ENCODE assay signal across 13 mouse cellular contexts in the genomic region with DNA sequence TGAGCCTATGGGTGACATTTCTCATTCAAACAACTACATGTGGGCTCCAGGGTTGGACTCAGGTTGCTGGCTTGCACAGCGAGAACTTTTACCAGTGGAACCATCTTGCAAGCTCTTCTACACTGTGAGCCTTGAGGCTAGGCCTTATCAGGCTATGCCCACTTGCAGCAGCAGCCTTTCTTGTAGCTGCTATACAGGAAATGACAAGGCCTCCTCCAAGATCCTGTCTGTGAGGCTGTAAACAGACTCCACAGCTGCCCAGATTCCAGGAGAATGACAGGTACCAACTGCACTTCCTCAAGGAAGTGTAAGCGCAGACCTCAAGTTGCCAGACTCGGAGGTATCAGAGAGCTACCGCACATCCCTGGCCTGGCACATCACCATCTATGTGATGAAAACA. TPM values are rescaled to one million over a fixed set of nuclear protein-coding genes. Genes with fewer than 3 reads are reported as not detected.
DNase-seq lines count a peak whose midpoint lies in the region; ATAC-seq and TF ChIP-seq lines count a peak whose summit lies in the region.
"Had no signal": no experiment of that assay in that cellular context is flagged by ENCODE, and none has a peak within 500 bp of the region (broad histone marks: within the 10 kb centered on the region; RNA-seq: fewer than 3 reads in every experiment).

No protein-coding gene starts in this region.

- no peak overlapping the region for H3K4me2 ChIP-seq in heart, embryonic 15.5 days
- H3K4me2 ChIP-seq: forebrain, embryonic 13.5 days had no signal

- ATAC-seq in heart, embryonic 15.5 days (replicated peaks; ENCODE audit: insufficient number of reproducible peaks, insufficient read depth, low FRiP score, low read depth), result no peak
- ATAC-seq in granulocyte monocyte progenitor cell, adult 5-6 weeks (replicated peaks; ENCODE audit: poor library complexity, severe bottlenecking), result 0 out of 2 replicates have a peak, but pooled peaks have one; percentile 10
- no peak for ATAC-seq in inflammation-experienced regulatory T-cells, adult 6 months
- ATAC-seq: forebrain, embryonic 13.5 days had no signal

- no peak for DNase-seq in heart, adult 8-10 months (ENCODE audit: low spot score)
- DNase-seq in 416B (ENCODE audit: low read depth), result peak; percentile 82
- peak; percentile 19 for DNase-seq in lung, adult 2 months
- no peak for DNase-seq in c-Kit-positive CD71-positive TER-119-positive erythroid progenitor cells, embryonic 14.5 days (ENCODE audit: low spot score)
- no peak for DNase-seq in neural tube, embryonic 10.5 days (ENCODE audit: extremely low spot score, low spot score)
- DNase-seq: adrenal gland, postnatal 14 days; cerebellum, postnatal 36 days; midbrain, embryonic 14.5 days had no signal

- H3K27ac ChIP-seq in heart, embryonic 15.5 days, result peak overlapping the region; percentile 13; the same call in 1 of the 2 replicates
- H3K27ac ChIP-seq: forebrain, embryonic 13.5 days; left cerebral cortex, adult 2 months had no signal

- H3K9me3 ChIP-seq in heart, embryonic 15.5 days (replicated peaks), result no peaks in the 10 kb centered on the region
- H3K9me3 ChIP-seq: forebrain, embryonic 13.5 days had no signal

- H3K27me3 ChIP-seq in heart, embryonic 15.5 days, result no peaks in the 10 kb centered on the region
- H3K27me3 ChIP-seq: forebrain, embryonic 13.5 days had no signal

- H3K4me3 ChIP-seq in heart, embryonic 15.5 days, result no peak overlapping the region
- H3K4me3 ChIP-seq in lung, adult 2 months (replicated peaks; ENCODE audit: extremely low read depth, low read depth, low read length), result no peak overlapping the region
- H3K4me3 ChIP-seq: forebrain, embryonic 13.5 days; left cerebral cortex, adult 2 months had no signal

- 65% methylated on average over 4 of the region's 4 CpGs for WGBS in heart, embryonic 15.5 days
- WGBS in lung, adult 2 months, result 48% methylated on average over 4 of the region's 4 CpGs

- no peak for TF ChIP-seq POLR2A in lung, adult 2 months (IDR thresholded peaks at IDR 0.05; ENCODE audit: borderline replicate concordance, extremely low read depth, low read depth, low read length)

- no peaks in the 10 kb centered on the region for H3K36me3 ChIP-seq in heart, embryonic 15.5 days

- peaks cover 29% of the 10 kb centered on the region for H3K4me1 ChIP-seq in heart, embryonic 15.5 days (replicated peaks)
- peaks cover 5% of the 10 kb centered on the region for H3K4me1 ChIP-seq in lung, adult 2 months (ENCODE audit: control insufficient read depth, insufficient read depth, low read length)

- TF ChIP-seq CTCF in lung, adult 2 months (IDR thresholded peaks at IDR 0.05; ENCODE audit: insufficient read depth, low read length), result no peak

- no peak overlapping the region for H3K9ac ChIP-seq in heart, embryonic 15.5 days
- H3K9ac ChIP-seq: forebrain, embryonic 13.5 days had no signal

RNA-seq across cellular contexts. Expression of a gene that starts 6.0 kb away (rescaled TPM):
- 1.3 and 1.7 TPM in 2 replicates for polyA plus RNA-seq in heart, embryonic 15.5 days (2015; fragmentation: Nextera tagmentation; extraction: Ambion mirVana)
- total RNA-seq in heart, adult 8-10 months (2022), result 1 to 10 TPM in 1 of 4 experiments, under 1 TPM in 3; 0.41 to 1.0 (median 0.60) TPM
- total RNA-seq in granulocyte monocyte progenitor cell, adult 5-6 weeks (2014; fragmentation: Nextera tagmentation), result 11.4 and 12.3 TPM in 2 replicates
- 17.4 and 25.3 TPM in 2 replicates for total RNA-seq in granulocyte monocyte progenitor cell, adult 5-6 weeks (2017)
- polyA plus RNA-seq in lung, adult 2 months (2012; rRNA removed), result 2.2 and 21.5 TPM in 2 replicates
- polyA plus RNA-seq in inflammation-experienced regulatory T-cells, adult 6 months (2017; shearing (Covaris generic)), result not detected

RNA-seq across cellular contexts. Expression of a gene that starts 6.1 kb away (rescaled TPM):
- polyA plus RNA-seq in heart, embryonic 15.5 days (2015; fragmentation: Nextera tagmentation; extraction: Ambion mirVana), result 40.8 and 48.7 TPM in 2 replicates
- total RNA-seq in heart, adult 8-10 months (2022), result 10 to 100 TPM; 77.2 to 97.7 (median 87.6) TPM
- 2.2 and 2.9 TPM in 2 replicates for total RNA-seq in granulocyte monocyte progenitor cell, adult 5-6 weeks (2014; fragmentation: Nextera tagmentation)
- 0.95 and 1.2 TPM in 2 replicates for total RNA-seq in granulocyte monocyte progenitor cell, adult 5-6 weeks (2017)
- 5.3 and 8.4 TPM in 2 replicates for polyA plus RNA-seq in lung, adult 2 months (2012; rRNA removed)
- 1 to 10 TPM; 2.3 to 4.8 (median 3.7) TPM for polyA plus RNA-seq in inflammation-experienced regulatory T-cells, adult 6 months (2017; shearing (Covaris generic))

RNA-seq across cellular contexts. Expression of a gene that starts 40.3 kb away (rescaled TPM):
- 1,057 and 1,253 TPM in 2 replicates for polyA plus RNA-seq in heart, embryonic 15.5 days (2015; fragmentation: Nextera tagmentation; extraction: Ambion mirVana)
- 100 to 1,000 TPM; 586 to 697 (median 628) TPM for total RNA-seq in heart, adult 8-10 months (2022)
- 4,964 and 5,314 TPM in 2 replicates for total RNA-seq in granulocyte monocyte progenitor cell, adult 5-6 weeks (2014; fragmentation: Nextera tagmentation)
- total RNA-seq in granulocyte monocyte progenitor cell, adult 5-6 weeks (2017), result 4,316 and 4,490 TPM in 2 replicates
- polyA plus RNA-seq in lung, adult 2 months (2012; rRNA removed), result 276 and 321 TPM in 2 replicates
- 1,000 to 10,000 TPM; 4,797 to 7,885 (median 7,790) TPM for polyA plus RNA-seq in inflammation-experienced regulatory T-cells, adult 6 months (2017; shearing (Covaris generic))

Comparison
In these comparisons a context has a peak if more than half of its experiments do, and no peak if none do; other contexts are left out.
1. DNase-seq: peak in 416B (single experiment) and lung, adult 2 months (single experiment); none in heart, adult 8-10 months (single experiment), c-Kit-positive CD71-positive TER-119-positive erythroid progenitor cells, embryonic 14.5 days (single experiment) and neural tube, embryonic 10.5 days (single experiment).